Mouse (Mus musculus) left cerebral cortex, postnatal 25 days (tissue): ENCODE measurements around the gene Gm13119. TPM values are rescaled to one million over a fixed set of nuclear protein-coding genes. Genes with fewer than 3 reads are reported as not detected.
"Not testable (repeated sequence)": the region's sequence is repeated elsewhere in the genome, so short reads cannot be mapped to it uniquely, and the experiment has no call there.

ENCODE experiments used
- DNase-seq, 2 experiments: peaks; one replicate each; pipeline ENCODE4 v3.0.0; 2022; ENCODE audit warnings: low spot score in 2 of 2, mixed read lengths in 1 of 2
- intact Hi-C: fragments of 180-260 bp; cut with DNase I; formaldehyde crosslinking; loops from one replicate; pipeline ENCODE4 v1.15.1; 2025
- total RNA-seq, 2 experiments: library from RNA; stranded (reverse); gene quantifications; 2 replicates each; pipeline ENCODE4 v1.2.3; 2021

The Gm13119 gene
- total RNA-seq = not detected

GRCm38 (mm10) chr4:144357642-144358041, at the start of gene Gm13119:
Gene Gm13119 (plus strand): TSS chr4:144357942.
- intact Hi-C loops, DNase-seq: not testable (repeated sequence)

DNA sequence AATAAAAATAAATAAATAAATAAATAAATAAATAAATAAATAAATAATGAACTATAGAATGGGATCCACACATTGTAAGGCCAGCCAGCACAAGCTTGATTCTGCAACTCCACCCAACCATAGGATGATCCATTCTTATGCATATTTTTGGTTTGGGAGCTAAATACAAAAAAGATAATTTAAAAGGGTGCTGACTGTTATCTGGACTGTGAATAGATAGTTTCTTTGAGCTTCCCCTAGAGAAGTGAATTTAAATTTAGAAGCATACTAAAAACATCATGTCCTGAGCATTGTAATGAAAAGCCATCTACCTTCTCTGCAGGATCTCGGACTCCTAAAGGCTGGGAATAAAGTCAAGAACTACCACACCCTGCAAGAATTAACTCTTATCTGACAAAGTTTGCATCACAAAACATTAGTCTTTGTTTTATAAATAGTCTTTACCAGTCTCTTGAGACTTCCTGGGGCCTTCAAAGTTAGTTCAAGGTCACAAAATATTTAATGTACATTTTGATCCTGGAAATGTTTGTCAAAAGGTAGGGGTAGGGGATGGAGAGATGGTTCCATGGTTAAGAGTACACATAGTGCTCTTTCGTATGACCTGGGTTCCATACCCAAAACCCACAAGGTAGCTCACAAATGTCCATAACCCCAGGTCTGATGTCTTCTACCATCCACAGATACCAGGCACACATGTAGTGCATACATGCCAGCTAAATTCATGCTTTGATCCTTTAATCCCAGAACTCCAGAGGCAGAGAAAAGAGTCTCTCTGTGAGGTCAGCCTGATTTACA, 44.9 kb upstream of the Gm13119 start:
- DNase-seq, intact Hi-C loops: not testable (repeated sequence)

DNA sequence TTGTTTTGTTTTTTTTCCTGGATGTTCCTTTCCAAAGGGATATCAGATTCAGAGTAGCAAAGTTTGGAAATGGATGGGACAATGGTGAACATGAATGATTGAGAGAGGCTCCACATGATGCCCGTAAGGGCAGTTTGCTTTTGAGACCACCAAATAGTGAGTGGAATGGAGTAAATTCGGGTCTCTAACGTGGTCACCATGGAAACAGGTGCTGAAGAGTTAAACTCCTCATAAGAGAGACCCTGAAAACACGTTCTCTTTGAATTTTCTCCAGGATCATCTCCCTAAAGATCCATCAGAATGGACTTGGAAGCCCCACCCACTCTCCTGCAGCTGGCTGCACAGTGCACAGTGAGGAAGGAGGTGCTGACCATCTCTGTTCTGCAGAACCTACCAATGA, 27.8 kb upstream of the Gm13119 start, which contains the start of gene Gm13128:
Gene Gm13128 (plus strand): TSS at position 301 of the 400 bp plus-strand sequence.
- intact Hi-C loops = not testable (repeated sequence)

GRCm38 (mm10) chr4:144335856-144336255, 21.9 kb upstream of the Gm13119 start:
- DNase-seq, intact Hi-C loops: not testable (repeated sequence)

More for the DNA sequence above, 27.8 kb upstream of the Gm13119 start, which contains the start of gene Gm13128:
- not testable (repeated sequence) for DNase-seq

DNA sequence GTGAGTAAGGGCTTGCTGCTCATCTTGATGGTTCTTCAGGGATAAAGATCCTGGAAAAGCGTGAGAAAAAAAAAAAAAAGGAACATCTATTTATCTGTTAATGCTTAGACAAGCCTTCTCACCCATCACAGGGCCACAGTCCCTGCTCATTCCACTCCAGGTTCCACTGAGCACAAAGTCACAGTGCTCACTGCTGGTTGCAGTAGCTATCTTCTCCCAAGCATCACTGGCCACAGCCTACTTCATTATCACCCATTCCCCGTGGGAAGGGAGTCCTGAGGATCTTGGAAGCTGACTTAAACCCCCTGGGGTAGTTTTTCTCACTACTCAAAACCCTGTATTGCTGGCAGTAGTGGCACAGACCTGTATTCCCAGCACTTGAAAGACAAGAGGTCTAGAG, 20.2 kb downstream of the Gm13119 start, which contains the start of gene Pramef20:
Gene Pramef20 (minus strand): TSS at position 23 of the 400 bp plus-strand sequence.
- no peak for DNase-seq
- intact Hi-C loops = no loop called here

DNA sequence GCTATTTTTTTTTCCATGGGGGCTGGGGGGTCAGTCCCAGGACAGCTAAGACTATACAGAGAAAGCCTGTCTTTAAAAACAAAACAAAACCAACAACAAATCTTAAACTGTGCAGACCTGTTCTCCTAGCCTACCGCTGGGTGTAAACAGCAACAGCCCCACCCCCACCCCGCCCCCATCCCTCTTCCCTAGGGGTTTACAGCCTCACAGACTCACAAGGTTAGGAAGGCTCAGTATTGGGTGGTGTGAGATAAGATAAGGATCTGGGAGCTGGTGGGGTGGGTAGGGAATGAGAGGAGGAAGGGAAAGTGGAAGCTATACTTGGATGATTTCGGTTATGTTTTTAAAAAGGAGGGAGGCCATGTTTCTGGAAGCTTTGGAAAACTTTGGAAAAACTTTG, 38.6 kb downstream of the Gm13119 start:
- no peak for DNase-seq
- intact Hi-C loops = no loop called here

DNA sequence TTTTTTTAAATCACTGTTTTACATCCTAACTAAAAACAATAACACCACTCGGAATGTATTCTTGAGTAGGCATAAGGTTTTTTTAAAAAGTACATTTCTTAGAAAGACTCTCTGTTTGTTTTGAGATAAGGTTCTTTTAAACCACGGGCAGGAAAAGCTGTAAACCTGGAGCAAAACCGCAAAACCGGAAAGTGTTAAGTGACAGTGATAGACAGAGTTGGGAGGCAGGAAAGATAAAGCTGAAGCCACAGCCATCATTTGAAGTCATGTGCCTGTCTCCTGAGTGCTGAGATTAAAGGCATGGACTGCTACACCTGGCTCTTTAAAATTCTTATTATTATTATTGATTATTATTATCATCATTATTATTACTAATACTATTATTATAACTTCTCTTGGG, 45.0 kb downstream of the Gm13119 start:
- intact Hi-C loops = no loop called here
- no peak for DNase-seq

GRCm38 (mm10) chr4:144404456-144405086, 46.8 kb downstream of the Gm13119 start:
- intact Hi-C loops = no loop called here
- no peak for DNase-seq

- DNase-seq = no peak
- intact Hi-C loops = no loop called here
These were observed 48.5 kb downstream of the Gm13119 start for GRCm38 (mm10) chr4:144406261-144406660.

DNA sequence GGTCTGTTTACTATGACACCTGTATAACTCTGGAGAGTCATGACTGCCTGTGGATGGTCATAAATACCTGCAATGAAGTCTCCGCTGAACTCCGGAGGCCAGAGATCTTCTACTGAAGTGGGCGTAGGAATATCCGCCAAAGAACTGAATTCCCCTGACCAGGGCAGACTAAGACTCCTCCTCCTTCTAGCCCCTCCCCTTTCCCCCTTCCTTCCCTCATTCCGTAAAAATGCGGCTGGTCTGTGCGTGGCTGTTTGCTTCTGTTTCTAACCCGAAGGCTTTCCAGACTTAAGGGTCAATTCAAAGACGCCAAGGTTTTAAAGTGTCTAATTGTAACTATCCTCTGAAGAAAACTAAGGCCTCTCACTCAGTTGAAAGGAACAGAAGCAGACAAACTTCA, 50.5 kb downstream of the Gm13119 start, which contains the start of gene Pramef12:
Gene Pramef12 (minus strand): TSS at position 175 of the 400 bp plus-strand sequence.
- no peak for DNase-seq
- intact Hi-C loops = no loop called here

Other genes with a start within 250 kb of the Gm13119 start
- gene Oog3, start 195.3 kb upstream of the Gm13119 start, total RNA-seq = not detected
- not detected for gene Oog2, start 167.2 kb upstream of the Gm13119 start, total RNA-seq
- gene C87977, start 144.6 kb upstream of the Gm13119 start, total RNA-seq = not detected
- not detected for gene Pramel5, start 77.5 kb upstream of the Gm13119 start, total RNA-seq
- gene Gm13128, start 27.7 kb upstream of the Gm13119 start, total RNA-seq = not detected
- not detected for gene Pramef20, start 20.0 kb downstream of the Gm13119 start, total RNA-seq
- not detected for gene Pramef12, start 50.5 kb downstream of the Gm13119 start, total RNA-seq
- gene 1700012P22Rik, start 80.8 kb downstream of the Gm13119 start, total RNA-seq = not detected
- gene Gm9944, start 95.4 kb downstream of the Gm13119 start, total RNA-seq = not detected
- not detected for gene Aadacl3, start 105.8 kb downstream of the Gm13119 start, total RNA-seq
- not detected for gene 9430007A20Rik, start 161.9 kb downstream of the Gm13119 start, total RNA-seq
- not detected for gene Gm13124, start 207.2 kb downstream of the Gm13119 start, total RNA-seq